Mouse (Mus musculus): ENCODE measurements around the gene Cela1.

Cela1 gene

DNA sequence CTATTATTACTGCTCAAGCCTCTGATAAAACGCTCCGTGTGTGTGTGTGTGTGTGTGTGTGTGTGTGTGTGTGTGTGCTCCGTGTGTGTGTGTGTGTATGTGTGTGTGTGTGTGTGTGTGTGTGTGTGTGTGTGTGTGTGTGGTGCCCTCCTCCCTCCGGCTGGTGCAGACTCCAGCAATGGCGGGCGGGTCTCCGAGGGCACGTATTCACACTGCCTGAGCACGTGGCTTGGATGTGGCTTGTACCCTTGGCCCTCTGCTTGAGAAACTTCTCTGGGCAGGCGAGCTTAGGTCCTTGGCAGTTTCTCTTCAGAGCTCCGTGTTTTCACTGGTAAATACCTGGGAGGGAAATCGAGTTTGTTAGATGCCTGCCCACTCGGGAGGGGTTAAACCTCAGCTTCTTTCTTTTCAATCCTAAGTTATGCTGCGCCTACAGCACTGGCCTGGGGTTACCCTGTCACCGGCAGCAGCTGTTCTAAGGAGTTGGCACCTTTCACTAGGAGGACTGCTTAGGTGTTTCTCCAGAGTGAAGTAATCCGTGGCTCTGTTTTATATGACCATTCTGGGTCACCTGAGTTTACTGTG, 46.4 kb downstream of the Cela1 start:
- no peak for ATAC-seq (ENCODE audit: insufficient number of reproducible peaks, low FRiP score, low TSS enrichment)

DNA sequence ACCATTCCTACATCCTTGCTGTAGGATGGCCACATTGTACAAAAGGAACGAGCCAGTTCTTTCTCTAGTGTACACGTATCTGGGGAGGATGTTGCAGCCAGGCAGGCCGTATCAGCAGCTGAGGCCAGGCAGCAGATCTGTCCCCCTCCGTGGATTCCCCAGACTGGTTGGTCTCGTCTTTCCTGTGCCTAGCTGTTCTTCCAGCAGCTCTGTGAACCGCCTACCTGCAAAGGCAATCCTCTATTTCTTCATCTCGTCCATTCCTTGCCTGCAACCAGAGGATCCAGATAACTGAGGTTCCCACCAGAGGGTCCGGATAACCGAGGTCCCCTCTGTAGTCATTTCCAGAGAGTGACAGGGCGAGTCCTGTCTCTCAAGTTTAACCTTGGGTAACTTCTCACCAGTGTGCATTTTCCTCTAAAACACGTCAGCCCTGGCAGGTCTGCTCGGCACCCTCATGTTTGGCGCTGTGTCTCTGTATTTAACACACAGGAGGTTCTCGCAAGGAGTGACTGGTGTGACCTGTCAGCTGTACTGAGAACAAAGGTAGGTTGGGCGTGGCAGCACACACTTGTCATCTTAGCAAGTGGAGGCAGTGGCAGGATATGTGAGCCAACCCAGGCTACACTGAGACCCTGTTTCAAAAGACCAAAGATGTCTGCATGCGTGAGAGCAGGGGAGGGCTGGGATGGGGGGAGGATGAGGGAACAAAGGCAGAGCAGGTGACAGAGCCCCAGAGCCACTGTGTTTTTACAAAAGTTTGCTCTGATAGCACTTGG, 47.6 kb downstream of the Cela1 start:
- no peak for ATAC-seq (ENCODE audit: insufficient number of reproducible peaks, low FRiP score, low TSS enrichment)

DNA sequence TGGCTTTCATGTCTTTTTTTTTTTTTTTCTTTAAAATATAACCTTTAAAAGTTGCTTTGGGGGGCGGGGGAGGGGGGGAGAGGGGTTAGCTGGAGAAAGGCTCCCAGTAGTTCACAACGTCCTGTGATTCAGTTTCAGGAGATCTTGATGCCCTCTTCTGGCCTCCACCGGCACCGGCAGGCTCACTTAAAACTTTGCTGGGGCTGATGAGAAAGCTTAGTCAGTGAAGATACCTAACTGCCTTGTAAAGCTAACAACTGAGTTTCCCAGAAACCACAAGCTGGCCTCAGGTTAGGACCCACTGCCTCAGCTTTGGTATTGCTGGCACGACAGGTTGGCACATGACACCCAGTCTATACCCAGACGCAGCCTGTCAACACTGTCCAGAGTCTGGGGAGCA, 50.1 kb downstream of the Cela1 start:
- ATAC-seq (ENCODE audit: insufficient number of reproducible peaks, low FRiP score, low TSS enrichment) = no peak

DNA sequence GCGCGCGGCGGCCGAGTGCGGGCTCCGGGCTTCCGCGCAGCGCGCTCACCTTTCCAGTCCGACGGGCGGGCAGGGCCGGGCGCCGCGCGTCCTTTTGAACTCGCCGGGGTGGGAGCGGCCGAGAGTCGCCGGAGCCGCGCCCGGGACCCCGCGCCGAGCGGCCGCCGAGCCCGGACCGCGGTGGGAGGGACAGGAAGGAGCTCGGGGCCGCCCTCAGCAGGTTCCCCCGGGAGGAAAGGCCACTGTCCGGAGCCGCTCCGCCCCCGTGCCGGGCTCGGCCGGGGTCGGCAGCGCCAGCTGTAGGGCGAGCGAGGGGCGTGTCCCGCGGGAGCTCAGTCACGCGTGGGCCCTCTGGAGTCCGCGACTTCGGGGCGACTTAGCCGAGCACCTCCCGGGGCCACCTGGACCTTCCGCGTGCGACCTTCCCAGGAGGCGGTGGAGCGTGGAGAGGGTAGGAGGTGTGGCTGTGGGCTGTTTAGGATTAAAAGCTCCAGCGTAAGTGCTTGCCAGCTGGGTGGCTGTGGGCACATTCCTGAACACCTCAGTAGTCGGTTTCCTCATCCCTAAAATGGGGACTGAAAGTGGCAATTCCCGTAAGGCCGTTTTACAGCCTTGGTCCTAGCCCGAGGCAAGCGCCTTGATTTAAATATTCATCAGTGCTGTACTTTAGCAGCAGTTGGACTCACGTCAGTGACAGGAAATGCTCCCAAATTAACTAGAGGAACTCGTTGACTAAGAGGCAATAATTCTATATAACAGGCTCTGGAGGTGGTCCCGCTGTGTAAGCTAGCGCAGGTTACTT, 50.8 kb downstream of the Cela1 start, which contains the start of gene Smagp:
Smagp (minus strand) TSS at position 241 of the 802 bp plus-strand sequence.
- no peak; the same call in 1 of the 2 replicates for ATAC-seq (ENCODE audit: insufficient number of reproducible peaks, low FRiP score, low TSS enrichment)

DNA sequence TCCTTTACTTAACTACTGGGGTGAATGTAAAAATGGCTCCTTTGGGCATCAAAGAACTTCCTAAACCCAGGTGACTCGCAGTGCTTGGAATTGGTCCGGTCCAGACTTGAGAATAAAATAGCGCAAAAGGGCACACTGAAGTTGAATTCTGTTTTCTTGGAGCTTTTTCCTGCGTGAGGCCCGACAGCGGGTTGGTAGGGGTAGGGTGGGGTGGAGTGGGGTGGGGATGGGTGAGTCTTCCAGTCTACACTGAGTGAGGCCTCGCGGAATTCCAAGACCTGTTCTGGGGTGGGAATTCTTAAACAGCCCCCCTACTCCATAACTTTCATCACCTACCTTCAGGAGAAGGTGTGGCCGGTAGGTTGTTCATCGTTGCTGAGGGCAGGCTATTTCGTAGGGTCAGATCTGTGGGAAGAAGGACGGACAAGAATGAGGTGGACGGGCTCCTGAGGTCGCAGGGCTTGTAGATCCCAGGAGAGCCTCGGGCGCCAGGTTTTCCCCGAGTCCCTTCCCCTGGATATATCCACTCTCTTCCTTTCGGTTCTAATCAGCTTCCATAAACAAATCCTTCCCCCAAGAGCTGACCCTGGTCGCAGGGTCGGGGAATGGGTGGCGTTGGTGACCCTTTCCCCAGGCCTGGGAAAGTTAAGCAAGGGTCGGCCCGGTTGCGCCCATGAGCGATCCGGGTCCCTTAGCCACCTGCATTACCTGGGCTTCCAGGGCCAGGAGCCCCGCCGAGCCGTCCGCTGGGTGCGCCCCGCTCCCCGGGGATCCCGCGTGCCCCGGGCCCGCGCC, 51.7 kb downstream of the Cela1 start:
- ATAC-seq (ENCODE audit: insufficient number of reproducible peaks, low FRiP score, low TSS enrichment) = no peak

DNA sequence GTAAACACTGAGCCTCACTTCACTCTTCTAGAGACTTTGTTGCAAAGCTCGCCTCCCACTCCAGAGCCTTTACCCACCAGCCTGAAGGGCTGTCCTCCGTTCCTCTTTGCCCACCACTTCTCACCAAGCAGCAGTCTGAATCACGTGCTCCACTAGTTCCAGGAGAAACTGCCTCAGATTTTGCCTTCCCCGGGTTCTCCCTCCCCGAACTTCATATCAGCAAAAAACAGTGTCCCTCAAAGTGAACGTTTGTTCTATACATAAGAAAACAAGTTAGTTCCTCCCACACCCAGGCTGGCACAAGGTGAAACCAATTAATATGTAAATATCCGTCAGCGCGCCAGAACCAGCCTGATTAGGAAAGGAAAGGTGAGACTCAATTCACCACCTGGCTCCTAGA, 52.5 kb downstream of the Cela1 start:
- no peak for ATAC-seq (ENCODE audit: insufficient number of reproducible peaks, low FRiP score, low TSS enrichment)

DNA sequence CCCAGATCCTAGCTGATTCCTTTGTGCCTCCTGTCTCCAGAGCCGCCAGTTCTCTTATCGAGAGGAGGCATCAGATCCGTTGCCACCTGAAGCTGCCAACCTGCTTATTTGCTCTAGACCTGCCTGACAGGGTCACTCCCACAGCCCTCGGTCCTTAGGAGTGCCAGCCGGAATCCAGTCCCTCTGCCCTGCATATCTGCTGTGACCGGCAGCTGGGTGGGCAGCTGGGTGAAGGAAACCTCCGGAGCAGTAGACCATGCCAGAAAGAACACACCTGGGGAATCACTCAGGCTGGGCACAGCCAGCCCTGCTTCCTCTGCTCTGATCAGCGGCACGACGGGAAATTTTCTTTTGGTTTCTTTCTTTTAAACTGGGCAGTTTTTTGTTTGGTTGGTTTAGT, 54.4 kb downstream of the Cela1 start:
- ATAC-seq (ENCODE audit: insufficient number of reproducible peaks, low FRiP score, low TSS enrichment) = no peak

DNA sequence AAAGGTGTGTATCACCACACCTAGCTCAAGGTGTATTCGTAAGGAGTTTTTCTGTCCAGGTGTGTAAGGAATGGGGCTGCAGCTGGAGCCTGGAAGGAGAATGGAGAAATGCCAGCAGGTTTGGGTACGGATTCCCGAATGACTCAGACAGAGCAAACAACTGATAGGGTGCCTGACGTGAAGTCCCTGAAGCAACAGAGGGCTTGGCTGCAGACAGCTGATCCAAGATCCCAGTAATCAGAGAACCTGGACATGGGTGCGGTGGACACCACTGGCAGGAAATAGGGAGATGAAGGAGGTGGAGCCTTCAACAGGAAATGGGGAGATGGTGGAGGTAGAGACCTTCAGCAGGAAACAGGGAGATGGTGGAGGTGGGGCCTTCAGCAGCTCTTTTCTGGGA, 55.4 kb downstream of the Cela1 start:
- ATAC-seq (ENCODE audit: insufficient number of reproducible peaks, low FRiP score, low TSS enrichment) = no peak

DNA sequence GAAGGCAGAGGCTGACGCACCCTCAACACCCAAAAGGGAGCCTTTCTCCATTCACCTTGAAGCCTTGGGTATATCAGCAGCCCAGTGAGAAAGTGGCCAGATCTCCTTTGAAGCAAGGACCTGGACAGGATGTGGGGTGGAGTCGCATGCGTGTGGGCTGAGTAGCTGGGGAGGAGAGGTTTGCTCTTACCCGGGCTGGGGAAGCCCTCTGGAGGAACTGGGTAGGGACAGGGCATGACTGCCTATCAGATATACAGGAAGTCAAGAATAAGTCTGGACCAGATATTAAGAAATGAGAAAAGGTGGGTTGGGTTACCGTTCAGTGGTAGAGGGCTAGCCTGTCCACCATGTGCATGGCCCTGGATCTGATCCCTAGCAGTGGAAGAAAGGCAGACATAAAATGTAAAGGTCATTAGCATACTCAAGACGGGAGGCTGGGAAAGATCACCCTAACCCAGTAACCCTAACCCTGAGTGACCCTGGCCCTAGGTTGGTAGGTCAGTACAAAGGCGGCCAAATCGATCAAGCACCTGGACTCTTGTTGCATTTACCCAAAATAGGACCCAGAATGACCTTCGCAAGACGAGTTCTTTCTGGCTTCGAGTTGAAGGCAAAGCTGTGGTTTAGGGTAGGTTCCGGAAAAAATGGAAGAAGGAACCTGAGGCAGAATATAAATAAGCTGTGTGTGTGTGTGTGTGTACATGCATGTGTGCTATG, 56.1 kb downstream of the Cela1 start:
- no peak for ATAC-seq (ENCODE audit: insufficient number of reproducible peaks, low FRiP score, low TSS enrichment)

DNA sequence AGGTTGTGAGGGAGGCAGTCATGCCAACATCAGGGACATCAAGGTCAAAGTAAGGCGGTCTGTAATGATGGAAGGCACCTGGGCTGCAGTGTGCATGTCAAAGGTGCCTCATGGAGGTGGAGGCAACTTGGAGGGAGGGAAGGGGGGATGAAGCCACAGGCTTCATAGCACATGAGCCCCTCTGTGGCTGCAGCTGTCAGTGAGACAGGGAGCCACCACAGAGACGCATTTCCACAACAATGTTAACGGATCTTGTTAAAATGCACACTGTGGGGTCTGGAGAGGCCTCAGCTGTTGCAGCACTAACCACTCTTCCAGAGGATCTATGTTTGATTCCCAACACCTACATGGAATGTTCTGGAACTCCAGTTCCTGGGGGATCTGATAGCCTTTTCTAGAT, 57.6 kb downstream of the Cela1 start:
- ATAC-seq (ENCODE audit: insufficient number of reproducible peaks, low FRiP score, low TSS enrichment) = no peak

DNA sequence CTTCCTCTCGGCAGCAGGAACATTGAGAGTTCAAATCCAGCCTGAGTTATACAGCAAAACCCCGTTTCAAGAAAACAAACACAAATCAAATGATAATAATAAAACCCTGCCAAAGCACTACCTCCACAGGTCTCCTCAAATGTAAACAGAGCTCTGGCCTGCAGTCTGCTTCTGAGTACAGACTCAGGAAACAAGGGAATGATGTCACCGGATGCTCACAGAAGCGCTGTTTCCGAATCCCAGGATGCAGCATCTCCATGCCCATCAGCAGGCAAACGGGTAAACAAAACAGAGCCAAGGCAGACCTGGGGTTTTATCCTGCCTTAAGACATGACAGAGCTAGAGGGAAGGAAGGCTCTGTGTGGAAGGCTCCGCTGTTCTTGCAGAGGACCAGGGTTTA, 58.9 kb downstream of the Cela1 start:
- ATAC-seq (ENCODE audit: insufficient number of reproducible peaks, low FRiP score, low TSS enrichment) = no peak

DNA sequence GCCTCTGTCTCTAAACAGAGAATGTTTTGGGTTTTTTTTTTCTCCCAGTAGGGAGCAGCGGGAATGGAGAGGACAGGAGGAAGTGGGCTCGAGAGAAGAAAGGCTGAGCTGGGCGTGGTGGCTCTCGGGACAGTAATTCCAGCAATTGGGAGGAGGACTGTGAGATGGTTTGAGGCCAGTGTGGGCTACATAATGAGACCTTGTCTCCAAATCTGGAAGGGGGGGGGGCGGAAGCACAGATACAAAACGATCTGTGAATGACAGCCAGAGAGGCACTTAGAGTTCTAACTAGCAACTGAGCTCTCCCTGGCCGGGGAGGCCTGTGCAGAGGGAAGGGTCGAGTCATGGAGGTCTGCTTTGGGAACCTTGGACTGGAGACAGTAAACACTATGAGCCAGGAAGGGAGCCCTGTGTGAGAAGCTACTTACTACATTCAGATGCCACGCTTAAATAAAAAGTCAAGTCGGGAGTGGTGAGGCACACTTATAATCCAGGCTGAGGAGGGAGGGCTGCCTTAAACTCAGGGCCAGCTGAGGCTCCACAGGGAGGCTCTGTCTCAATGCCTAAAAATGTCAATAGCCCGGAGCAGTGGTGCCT, 59.8 kb downstream of the Cela1 start:
- ATAC-seq (ENCODE audit: insufficient number of reproducible peaks, low FRiP score, low TSS enrichment) = no peak

DNA sequence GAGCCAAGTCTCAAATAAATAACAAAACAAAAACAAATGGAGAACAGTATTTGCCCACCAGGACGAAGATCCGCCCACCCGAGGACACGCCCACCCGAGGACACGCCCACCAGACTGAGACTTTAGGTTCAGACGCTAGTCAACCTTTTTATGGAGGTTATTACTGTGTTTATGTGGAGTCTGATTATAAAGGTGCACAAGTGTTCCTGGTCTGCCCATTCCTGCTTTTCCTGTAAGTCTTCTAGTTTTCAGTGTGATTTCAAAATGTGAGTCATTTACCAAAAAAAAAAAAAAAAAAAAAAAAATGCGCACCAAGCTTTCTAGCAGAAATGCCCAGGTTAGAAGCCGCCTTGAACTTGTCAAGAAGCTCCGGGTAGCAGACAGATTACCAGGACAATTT, 60.4 kb downstream of the Cela1 start:
- no peak for ATAC-seq (ENCODE audit: insufficient number of reproducible peaks, low FRiP score, low TSS enrichment)

DNA sequence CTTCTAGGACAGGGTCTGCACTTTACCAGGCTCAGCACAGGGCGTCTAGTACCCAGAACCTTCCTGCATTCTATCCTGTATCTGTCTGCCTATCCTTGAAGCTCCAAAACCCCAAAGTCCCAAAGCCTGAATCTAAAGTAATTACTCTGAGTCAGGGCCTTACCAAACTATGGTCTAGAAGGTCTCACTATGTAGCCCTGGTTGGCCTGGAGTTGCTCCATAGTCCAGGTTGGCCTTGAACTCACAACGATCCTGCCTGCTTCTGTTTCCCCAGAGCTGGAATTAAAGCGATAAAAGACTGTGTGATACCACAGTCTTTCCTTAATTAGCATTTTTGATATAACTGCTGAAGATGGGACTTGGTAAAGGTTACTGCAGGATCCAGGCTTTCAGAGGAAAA, 63.3 kb downstream of the Cela1 start:
- no peak for ATAC-seq (ENCODE audit: insufficient number of reproducible peaks, low FRiP score, low TSS enrichment)

All from cerebellum, adult (tissue).